Mouse (Mus musculus) ES-E14 (cell line): ENCODE results near the gene Krt80. TPM values are rescaled to one million over a fixed set of nuclear protein-coding genes. Genes with fewer than 3 reads are reported as not detected.

Experiments
- DNase-seq: peaks from one replicate; pipeline ENCODE4 v3.0.0-alpha.2; 2013; ENCODE audit warnings: low read depth, low spot score
- H3K27ac ChIP-seq: 2 replicates; pipeline ENCODE4 v1.5.1; 2012; ENCODE audit warnings: low read depth, mild to moderate bottlenecking, low read length, moderate library complexity, mixed read lengths; ENCODE audit not compliant: poor library complexity, insufficient read depth, severe bottlenecking
- H3K36me3 ChIP-seq: 2 replicates; pipeline ENCODE4 v1.6.1; 2012; ENCODE audit warnings: mild to moderate bottlenecking, low read length, moderate library complexity, mixed read lengths; ENCODE audit not compliant: control insufficient read depth, poor library complexity, insufficient read depth, severe bottlenecking
- H3K4me1 ChIP-seq, 2 experiments: fragments of 150-350 bp in 1 of 2; sonication (generic) in 1 of 2; 2 replicates each; pipeline ENCODE4 v1.6.1; 2012; ENCODE audit warnings: low read length in 2 of 2, mild to moderate bottlenecking in 1 of 2, mixed read lengths in 1 of 2; ENCODE audit not compliant: control insufficient read depth in 2 of 2, insufficient read depth in 2 of 2, poor library complexity in 1 of 2
- H3K4me3 ChIP-seq, 2 experiments: fragments of 150-350 bp in 1 of 2; sonication (generic) in 1 of 2; 2 replicates each; pipeline ENCODE4 v1.5.1; 2012; ENCODE audit warnings: low read length in 2 of 2, low read depth in 1 of 2, mild to moderate bottlenecking in 1 of 2, mixed read lengths in 1 of 2; ENCODE audit not compliant: insufficient read depth in 1 of 2, poor library complexity in 1 of 2, severe bottlenecking in 1 of 2
- H3K9ac ChIP-seq: 2 replicates; pipeline ENCODE4 v1.6.1; 2012; ENCODE audit warnings: low read depth, mild to moderate bottlenecking, low read length, mixed read lengths; ENCODE audit not compliant: poor library complexity, insufficient read depth, severe bottlenecking
- H3K9me3 ChIP-seq: fragments of 150-350 bp; sonication (generic); 2 replicates; pipeline ENCODE4 v1.6.1; 2012; ENCODE audit warnings: low read depth, mild to moderate bottlenecking, low read length; ENCODE audit not compliant: control insufficient read depth, insufficient read depth
- CHD2 ChIP-seq: IDR thresholded peaks from 2 replicates; pipeline ENCODE4 v1.6.1; 2014; ENCODE audit warnings: mild to moderate bottlenecking, low read depth, low read length, inconsistent platforms
- HCFC1 ChIP-seq: IDR thresholded peaks from 2 replicates; pipeline ENCODE4 v1.6.1; 2012; ENCODE audit warnings: low read length, inconsistent platforms, borderline replicate concordance; ENCODE audit not compliant: insufficient read depth
- MAFK ChIP-seq: IDR thresholded peaks from 2 replicates; pipeline ENCODE4 v1.6.1; 2014; ENCODE audit warnings: mild to moderate bottlenecking, low read depth, low read length, inconsistent platforms; ENCODE audit not compliant: insufficient read depth
- ZC3H11A ChIP-seq: IDR thresholded peaks from 2 replicates; pipeline ENCODE4 v1.6.1; 2012; ENCODE audit warnings: low read depth, mild to moderate bottlenecking, inconsistent platforms, low read length, borderline replicate concordance
- ZNF384 ChIP-seq: IDR thresholded peaks from 2 replicates; pipeline ENCODE4 v1.6.1; 2012; ENCODE audit warnings: low read depth, low read length, inconsistent platforms
- in situ Hi-C, 2 experiments: fragments of 600-800 bp; cut with MboI; formaldehyde crosslinking; loops; one replicate each; pipeline ENCODE4 v1.15.1; 2025; ENCODE audit warnings: low sequenced_read_pairs in 2 of 2, inconsistent platforms in 1 of 2; ENCODE audit not compliant: unreplicated experiment in 2 of 2
- total RNA-seq: library from RNA; depleted of rRNA; stranded (reverse); fragments of 300-350 nt; gene quantifications from 2 replicates; pipeline ENCODE4 v1.2.3, GENCODE M21; 2012

Krt80 gene
- total RNA-seq, 1 experiment: 0.18 TPM

- no peak overlapping the region for H3K4me3 ChIP-seq
- H3K4me1 ChIP-seq: 0 out of 4 replicates have a peak, but pooled peaks cover 0 to 1% of the 10 kb centered on the region in 2 experiments
- TF ChIP-seq HCFC1: no peak
- TF ChIP-seq ZNF384: no peak
- TF ChIP-seq MAFK: no peak
- no peak for TF ChIP-seq ZC3H11A
- TF ChIP-seq CHD2: no peak
- H3K9ac ChIP-seq: no peak overlapping the region
- no peaks in the 10 kb centered on the region for H3K36me3 ChIP-seq
- no peak overlapping the region for H3K27ac ChIP-seq
- no peak for DNase-seq
- in situ Hi-C loops: no loop called here
- no peaks in the 10 kb centered on the region for H3K9me3 ChIP-seq
These were observed 14.6 kb downstream of the Krt80 start for GRCm38 (mm10) chr15:101355382-101355786.

GRCm38 (mm10) chr15:101352706-101353465 is 17.1 kb downstream of the Krt80 start:
- H3K27ac ChIP-seq: no peak overlapping the region

GRCm38 (mm10) chr15:101352047-101352446 is 17.9 kb downstream of the Krt80 start:
- TF ChIP-seq HCFC1 (no peak), CHD2 (no peak), MAFK (no peak), ZNF384 (no peak), ZC3H11A (no peak)
- H3K4me3 ChIP-seq: no peak overlapping the region

More at GRCm38 (mm10) chr15:101352706-101353465, 17.1 kb downstream of the Krt80 start:
- TF ChIP-seq ZC3H11A (no peak), HCFC1 (no peak), MAFK (no peak), CHD2 (no peak), ZNF384 (no peak)
- no peaks in the 10 kb centered on the region for H3K36me3 ChIP-seq
- in situ Hi-C loops: no loop called here
- H3K4me1 ChIP-seq: 0 out of 4 replicates have a peak, but pooled peaks cover 0 to 1% of the 10 kb centered on the region in 2 experiments
- DNase-seq: no peak
- H3K9ac ChIP-seq: no peak overlapping the region
- H3K4me3 ChIP-seq: no peak overlapping the region
- H3K9me3 ChIP-seq: no peaks in the 10 kb centered on the region

GRCm38 (mm10) chr15:101341797-101342515 is 28.0 kb downstream of the Krt80 start:
- Histone ChIP-seq H3K36me3 (no peaks in the 10 kb centered on the region), H3K9ac (no peak overlapping the region), H3K9me3 (no peaks in the 10 kb centered on the region), H3K27ac (no peak overlapping the region), H3K4me1 (no peaks in the 10 kb centered on the region), H3K4me3 (no peak overlapping the region)
- in situ Hi-C loops: loop anchor here (10.0 to 25.0 kb wide), 2 partner anchors 645 to 723 kb away; no protein-coding TSS in a partner anchor
- no peak for DNase-seq
- TF ChIP-seq ZNF384 (no peak), CHD2 (no peak), MAFK (no peak)

More at GRCm38 (mm10) chr15:101352047-101352446, 17.9 kb downstream of the Krt80 start:
- H3K27ac ChIP-seq: no peak overlapping the region
- no peaks in the 10 kb centered on the region for H3K9me3 ChIP-seq
- no peaks in the 10 kb centered on the region for H3K4me1 ChIP-seq
- H3K9ac ChIP-seq: no peak overlapping the region
- in situ Hi-C loops: no loop called here
- DNase-seq: no peak
- H3K36me3 ChIP-seq: no peaks in the 10 kb centered on the region
